Mouse (Mus musculus) kidney, adult 11 months (tissue): Measurements from ENCODE around the gene Mus81.

ENCODE experiments used
- DNase-seq: peaks from one replicate; pipeline ENCODE4 v3.0.0; 2022

Gene Mus81

GRCm38 (mm10) chr19:5433951-5434350 lies 54.3 kb downstream of the Mus81 start:
- no peak for DNase-seq

- DNase-seq = peak; percentile 64
Observed at GRCm38 (mm10) chr19:5432992-5433852, 55.0 kb downstream of the Mus81 start.
